Mouse (Mus musculus): ENCODE measurements around the gene Kifc3. TPM values are rescaled to one million over a fixed set of nuclear protein-coding genes. Genes with fewer than 3 reads are reported as not detected.

The Kifc3 gene
- polyA plus RNA-seq, 1 experiment = 63.9 TPM

DNA sequence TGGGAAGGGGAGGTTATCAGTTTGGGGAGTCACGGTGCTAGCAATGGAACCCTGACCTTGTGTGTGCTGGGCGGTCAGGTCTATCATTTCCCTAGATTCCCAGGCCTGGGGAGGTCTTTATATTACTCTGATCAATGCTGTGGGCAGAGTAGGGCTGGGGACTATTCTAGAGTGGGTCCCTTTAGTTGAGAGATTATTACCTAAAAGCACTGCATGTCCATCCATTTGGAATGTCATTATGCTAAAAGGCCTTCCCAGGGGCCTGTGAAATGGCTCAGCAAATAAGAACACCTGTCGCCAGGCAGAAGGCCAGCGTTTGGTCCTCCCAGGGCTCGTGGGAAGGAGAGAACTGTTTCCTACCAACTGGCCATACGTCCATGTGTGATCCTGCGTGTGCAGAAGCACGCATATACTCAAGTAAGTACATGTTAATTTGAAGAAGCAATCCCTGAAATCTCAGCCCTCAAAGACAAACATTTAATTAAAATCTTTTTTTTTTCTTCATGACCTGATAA is 499 bp downstream of the Kifc3 start:
- no peaks in the 10 kb centered on the region for H3K27me3 ChIP-seq (ENCODE audit: control insufficient read depth, insufficient read depth, low read length)
- peak overlapping the region; percentile 49; the same call in 1 of the 2 replicates for H3K27ac ChIP-seq (ENCODE audit: control insufficient read depth, insufficient read depth, low read depth, low read length)
- no peak overlapping the region for H3K4me3 ChIP-seq (ENCODE audit: control insufficient read depth, low read depth, low read length)
- H3K36me3 ChIP-seq (ENCODE audit: control insufficient read depth, insufficient read depth, low read length) = no peaks in the 10 kb centered on the region
- TF ChIP-seq POLR2A (IDR thresholded peaks at IDR 0.05; ENCODE audit: control insufficient read depth, low read depth, low read length) = no peak
- TF ChIP-seq CTCF (IDR thresholded peaks at IDR 0.05; ENCODE audit: control insufficient read depth, insufficient read depth, insufficient replicate concordance, low read depth, low read length) = no peak
- peaks cover 2% of the 10 kb centered on the region for H3K4me1 ChIP-seq (ENCODE audit: control insufficient read depth, insufficient read depth, low read length)

DNA sequence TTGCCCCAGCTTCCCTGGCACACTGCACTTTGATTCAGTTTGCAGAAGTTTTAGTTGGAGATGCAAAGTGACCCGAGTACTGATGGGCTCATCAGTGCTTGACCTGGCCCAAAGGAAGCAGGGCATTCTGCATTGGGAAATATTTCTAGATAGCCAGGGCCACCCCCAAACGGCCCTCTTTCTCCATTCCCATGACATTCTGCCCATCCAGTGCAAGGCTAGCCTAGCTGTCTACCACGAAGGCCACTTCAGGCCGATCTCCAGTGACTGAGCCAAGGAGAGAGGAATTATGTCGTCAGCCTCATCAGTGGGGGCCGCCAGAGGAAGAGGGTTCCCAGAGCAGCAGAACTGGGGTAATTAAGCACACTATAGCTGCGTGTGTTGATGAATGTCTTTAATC is 1.1 kb downstream of the Kifc3 start:
- no peak overlapping the region for H3K27ac ChIP-seq (ENCODE audit: control insufficient read depth, insufficient read depth, low read depth, low read length)
- H3K36me3 ChIP-seq (ENCODE audit: control insufficient read depth, insufficient read depth, low read length) = no peaks in the 10 kb centered on the region
- TF ChIP-seq CTCF (IDR thresholded peaks at IDR 0.05; ENCODE audit: control insufficient read depth, insufficient read depth, insufficient replicate concordance, low read depth, low read length) (no peak), POLR2A (IDR thresholded peaks at IDR 0.05; ENCODE audit: control insufficient read depth, low read depth, low read length) (no peak)
- H3K4me1 ChIP-seq (ENCODE audit: control insufficient read depth, insufficient read depth, low read length) = peaks cover 2% of the 10 kb centered on the region
- H3K4me3 ChIP-seq (ENCODE audit: control insufficient read depth, low read depth, low read length) = no peak overlapping the region; the same call in 1 of the 2 replicates
- no peaks in the 10 kb centered on the region for H3K27me3 ChIP-seq (ENCODE audit: control insufficient read depth, insufficient read depth, low read length)

DNA sequence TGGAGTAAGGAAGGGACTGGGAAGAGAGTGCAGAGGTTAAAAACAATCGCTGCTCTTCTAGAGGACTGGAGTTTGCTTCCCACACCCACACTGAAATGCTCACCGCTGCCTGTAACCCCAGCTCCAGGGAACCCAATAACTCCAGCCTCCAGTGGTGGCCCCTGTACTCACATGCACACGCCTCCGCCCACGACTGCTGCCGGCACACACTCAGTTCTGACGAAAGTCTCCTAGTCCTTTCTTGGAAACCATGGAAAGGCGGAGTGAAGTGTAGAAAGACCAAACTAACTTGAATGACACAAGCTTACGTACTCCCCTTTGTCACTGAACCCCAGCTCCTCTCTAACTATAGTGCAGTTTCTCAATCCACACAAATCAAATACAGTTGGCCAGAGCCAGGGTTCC is 2.6 kb downstream of the Kifc3 start:
- no peaks in the 10 kb centered on the region for H3K36me3 ChIP-seq (ENCODE audit: control insufficient read depth, insufficient read depth, low read length)
- TF ChIP-seq CTCF (IDR thresholded peaks at IDR 0.05; ENCODE audit: control insufficient read depth, insufficient read depth, insufficient replicate concordance, low read depth, low read length) = no peak
- no peak for TF ChIP-seq POLR2A (IDR thresholded peaks at IDR 0.05; ENCODE audit: control insufficient read depth, low read depth, low read length)
- no peak overlapping the region for H3K27ac ChIP-seq (ENCODE audit: control insufficient read depth, insufficient read depth, low read depth, low read length)
- no peak overlapping the region for H3K4me3 ChIP-seq (ENCODE audit: control insufficient read depth, low read depth, low read length)
- H3K4me1 ChIP-seq (ENCODE audit: control insufficient read depth, insufficient read depth, low read length) = peaks cover 2% of the 10 kb centered on the region
- no peaks in the 10 kb centered on the region for H3K27me3 ChIP-seq (ENCODE audit: control insufficient read depth, insufficient read depth, low read length)

DNA sequence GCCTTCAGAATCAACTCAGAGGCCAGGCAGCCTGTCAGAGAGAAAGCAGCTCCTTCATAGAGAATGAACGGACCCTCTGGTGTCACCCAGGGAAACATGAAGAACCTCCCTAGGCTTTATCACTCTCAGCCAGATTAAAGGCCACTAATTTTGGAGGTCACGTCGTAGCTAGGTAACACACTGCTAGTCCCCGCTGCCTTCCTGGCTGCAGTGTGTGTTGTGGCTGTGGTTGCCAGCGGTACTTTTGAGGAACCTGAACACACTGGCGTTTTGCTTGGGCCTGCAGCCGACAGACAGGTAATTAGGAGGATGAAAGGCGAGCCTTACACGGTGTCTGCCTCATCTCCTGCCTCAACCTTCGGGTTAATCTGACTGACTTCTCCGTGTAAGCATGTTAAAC is 6.9 kb downstream of the Kifc3 start:
- TF ChIP-seq POLR2A (IDR thresholded peaks at IDR 0.05; ENCODE audit: control insufficient read depth, low read depth, low read length) (no peak), CTCF (IDR thresholded peaks at IDR 0.05; ENCODE audit: control insufficient read depth, insufficient read depth, insufficient replicate concordance, low read depth, low read length) (no peak)
- Histone ChIP-seq H3K4me1 (ENCODE audit: control insufficient read depth, insufficient read depth, low read length) (no peaks in the 10 kb centered on the region), H3K27ac (ENCODE audit: control insufficient read depth, insufficient read depth, low read depth, low read length) (no peak overlapping the region), H3K27me3 (ENCODE audit: control insufficient read depth, insufficient read depth, low read length) (no peaks in the 10 kb centered on the region), H3K36me3 (ENCODE audit: control insufficient read depth, insufficient read depth, low read length) (no peaks in the 10 kb centered on the region), H3K4me3 (ENCODE audit: control insufficient read depth, low read depth, low read length) (no peak overlapping the region)

GRCm38 (mm10) chr8:95191497-95192175 is 11.0 kb downstream of the Kifc3 start:
- no peaks in the 10 kb centered on the region for H3K4me1 ChIP-seq (ENCODE audit: control insufficient read depth, insufficient read depth, low read length)
- no peak for TF ChIP-seq POLR2A (IDR thresholded peaks at IDR 0.05; ENCODE audit: control insufficient read depth, low read depth, low read length)
- no peak for TF ChIP-seq CTCF (IDR thresholded peaks at IDR 0.05; ENCODE audit: control insufficient read depth, insufficient read depth, insufficient replicate concordance, low read depth, low read length)
- H3K36me3 ChIP-seq (ENCODE audit: control insufficient read depth, insufficient read depth, low read length) = no peaks in the 10 kb centered on the region
- H3K4me3 ChIP-seq (ENCODE audit: control insufficient read depth, low read depth, low read length) = no peak overlapping the region
- no peaks in the 10 kb centered on the region for H3K27me3 ChIP-seq (ENCODE audit: control insufficient read depth, insufficient read depth, low read length)
- no peak overlapping the region for H3K27ac ChIP-seq (ENCODE audit: control insufficient read depth, insufficient read depth, low read depth, low read length)

DNA sequence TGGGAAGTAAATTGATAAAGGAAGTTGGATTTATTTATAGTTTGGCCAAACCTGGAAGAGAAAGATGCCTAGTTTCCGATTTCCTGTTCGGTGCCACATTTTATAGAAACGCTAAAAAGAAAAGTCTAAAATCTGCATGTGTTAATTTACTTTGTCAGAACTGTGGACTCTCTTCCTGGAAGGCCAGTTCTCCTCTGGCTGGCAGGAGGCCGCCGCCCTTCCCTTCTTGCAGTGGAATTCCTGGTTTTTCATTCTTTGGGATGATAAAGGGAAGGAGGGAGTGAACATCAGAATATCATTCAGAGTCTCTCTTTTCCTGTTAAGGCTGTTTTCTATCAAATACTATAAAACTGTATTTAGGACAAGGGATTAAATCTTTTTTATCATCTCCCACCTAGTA is 15.0 kb downstream of the Kifc3 start:
- no peak overlapping the region for H3K4me3 ChIP-seq (ENCODE audit: control insufficient read depth, low read depth, low read length)
- no peak overlapping the region for H3K27ac ChIP-seq (ENCODE audit: control insufficient read depth, insufficient read depth, low read depth, low read length)
- no peaks in the 10 kb centered on the region for H3K27me3 ChIP-seq (ENCODE audit: control insufficient read depth, insufficient read depth, low read length)
- no peaks in the 10 kb centered on the region for H3K36me3 ChIP-seq (ENCODE audit: control insufficient read depth, insufficient read depth, low read length)
- H3K4me1 ChIP-seq (ENCODE audit: control insufficient read depth, insufficient read depth, low read length) = no peaks in the 10 kb centered on the region
- TF ChIP-seq POLR2A (IDR thresholded peaks at IDR 0.05; ENCODE audit: control insufficient read depth, low read depth, low read length) = no peak

DNA sequence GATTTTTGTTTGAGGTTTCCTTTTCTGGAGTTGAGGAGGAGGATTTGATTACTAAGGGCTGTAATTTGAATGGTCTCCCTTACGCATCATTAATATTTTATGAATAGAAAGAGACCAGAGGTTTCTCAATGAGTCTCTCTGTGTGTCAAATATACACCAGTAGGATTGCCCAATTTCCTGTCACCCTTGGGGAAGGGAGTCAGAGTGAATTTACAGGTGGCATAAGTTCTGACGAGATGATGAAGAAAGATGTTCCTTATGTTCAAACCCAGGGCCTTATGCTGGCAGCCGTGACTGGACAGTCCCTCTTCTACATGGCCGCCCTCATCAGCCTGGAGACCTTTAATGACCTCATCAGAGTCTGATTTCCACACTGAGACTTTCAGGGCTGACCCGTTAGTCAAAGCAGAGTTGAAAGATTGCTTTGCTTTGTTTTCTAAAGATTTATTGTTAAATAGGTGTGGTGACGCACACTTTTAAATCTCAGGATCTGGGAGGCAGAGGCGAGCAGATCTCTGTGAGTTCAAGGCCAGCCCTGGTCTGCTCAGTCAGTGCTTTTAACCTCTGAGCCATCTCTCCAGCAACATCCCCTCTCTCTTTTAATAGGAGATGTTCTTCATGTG is 16.6 kb downstream of the Kifc3 start:
- H3K27me3 ChIP-seq (ENCODE audit: control insufficient read depth, insufficient read depth, low read length) = no peaks in the 10 kb centered on the region
- H3K4me3 ChIP-seq (ENCODE audit: control insufficient read depth, low read depth, low read length) = no peak overlapping the region
- no peak for TF ChIP-seq POLR2A (IDR thresholded peaks at IDR 0.05; ENCODE audit: control insufficient read depth, low read depth, low read length)
- TF ChIP-seq CTCF (IDR thresholded peaks at IDR 0.05; ENCODE audit: control insufficient read depth, insufficient read depth, insufficient replicate concordance, low read depth, low read length) = no peak
- H3K36me3 ChIP-seq (ENCODE audit: control insufficient read depth, insufficient read depth, low read length) = no peaks in the 10 kb centered on the region
- H3K4me1 ChIP-seq (ENCODE audit: control insufficient read depth, insufficient read depth, low read length) = no peaks in the 10 kb centered on the region
- no peak overlapping the region for H3K27ac ChIP-seq (ENCODE audit: control insufficient read depth, insufficient read depth, low read depth, low read length)

All from testis, adult 2 months (tissue).